Mouse (Mus musculus) hindbrain, embryonic 16.5 days (tissue): ENCODE results near the gene Gpr4. TPM values are rescaled to one million over a fixed set of nuclear protein-coding genes. Genes with fewer than 3 reads are reported as not detected.

ENCODE experiments used
- ATAC-seq: fragments of 200-750 bp; cut with Nextera tagmentation; 2 replicates; pipeline ENCODE4 v1.8.0; 2017; ENCODE audit warnings: moderate TSS enrichment, moderate library complexity
- H3K27ac ChIP-seq: fragments of 300-500 bp; sonication (generic); 2 replicates; pipeline ENCODE4 v1.5.1; 2014; ENCODE audit warnings: low read depth, mild to moderate bottlenecking, control low read depth, low read length, moderate library complexity
- H3K27me3 ChIP-seq: fragments of 300-500 bp; sonication (generic); replicated peaks from 2 replicates; pipeline ENCODE4 v1.6.1; 2014; ENCODE audit warnings: low read length; ENCODE audit not compliant: control insufficient read depth, insufficient read depth
- H3K36me3 ChIP-seq: fragments of 300-500 bp; sonication (generic); 2 replicates; pipeline ENCODE4 v1.6.1; 2014; ENCODE audit warnings: mild to moderate bottlenecking, low read length, moderate library complexity, mixed read lengths; ENCODE audit not compliant: control insufficient read depth, insufficient read depth
- H3K4me1 ChIP-seq: fragments of 300-500 bp; sonication (generic); 2 replicates; pipeline ENCODE4 v1.6.1; 2014; ENCODE audit warnings: low read depth, low read length; ENCODE audit not compliant: control insufficient read depth, insufficient read depth
- H3K4me2 ChIP-seq: fragments of 300-500 bp; sonication (generic); 2 replicates; pipeline ENCODE4 v1.6.1; 2014; ENCODE audit warnings: mild to moderate bottlenecking, low read length, control low read depth, moderate library complexity
- H3K4me3 ChIP-seq: fragments of 300-500 bp; sonication (generic); 2 replicates; pipeline ENCODE4 v1.5.1; 2014; ENCODE audit warnings: mild to moderate bottlenecking, low read length, control low read depth, moderate library complexity
- H3K9ac ChIP-seq: fragments of 300-500 bp; sonication (generic); 2 replicates; pipeline ENCODE4 v1.6.1; 2014; ENCODE audit warnings: low read depth, mild to moderate bottlenecking, control low read depth, low read length, moderate library complexity
- H3K9me3 ChIP-seq: fragments of 300-500 bp; sonication (generic); 2 replicates; pipeline ENCODE4 v1.6.1; 2014; ENCODE audit warnings: mild to moderate bottlenecking, low read length, moderate library complexity; ENCODE audit not compliant: control insufficient read depth
- WGBS: fragments of 180-500 bp; shearing (Covaris S2); extraction: QIAGEN DNeasy Blood & Tissue Kit; methylation state at CpG from one replicate; pipeline ENCODE4 v1.1.7; 2014; 5-methylcytosine and 5-hydroxymethylcytosine counted together
- polyA plus RNA-seq: library from polyadenylated mRNA; unstranded; fragments of >200 nt; fragmentation: Nextera tagmentation; extraction: Ambion mirVana; gene quantifications from 2 replicates; pipeline ENCODE4 v1.2.1, GENCODE M21; 2015

Gpr4 gene
- polyA plus RNA-seq, 1 experiment from 2014 or later = 3.1 TPM

- 0 out of 2 replicates have a peak, but pooled peaks have one; percentile 3 for ATAC-seq
- H3K4me1 ChIP-seq = peaks cover 10% of the 10 kb centered on the region
- no peak overlapping the region; the same call in 1 of the 2 replicates for H3K27ac ChIP-seq
- no peaks in the 10 kb centered on the region for H3K36me3 ChIP-seq
- H3K4me3 ChIP-seq = no peak overlapping the region
- H3K27me3 ChIP-seq = no peaks in the 10 kb centered on the region
- no peak overlapping the region for H3K9ac ChIP-seq
- WGBS = 52% methylated on average over 4 of the region's 4 CpGs
- no peaks in the 10 kb centered on the region for H3K9me3 ChIP-seq
- H3K4me2 ChIP-seq = no peak overlapping the region
Observed at GRCm38 (mm10) chr7:19239986-19240385, 27.6 kb downstream of the Gpr4 start.

- Histone ChIP-seq H3K9ac (no peak overlapping the region), H3K27me3 (no peaks in the 10 kb centered on the region)
- 85% methylated on average over 8 of the region's 8 CpGs for WGBS
Observed at GRCm38 (mm10) chr7:19240905-19241463, 28.6 kb downstream of the Gpr4 start.

GRCm38 (mm10) chr7:19242005-19242404 is 29.7 kb downstream of the Gpr4 start:
- Histone ChIP-seq H3K4me1 (no peaks in the 10 kb centered on the region; the same call in 1 of the 2 replicates), H3K9me3 (no peaks in the 10 kb centered on the region), H3K4me3 (no peak overlapping the region), H3K4me2 (no peak overlapping the region), H3K9ac (no peak overlapping the region), H3K27me3 (no peaks in the 10 kb centered on the region), H3K27ac (no peak overlapping the region), H3K36me3 (peaks cover 8% of the 10 kb centered on the region; the same call in 1 of the 2 replicates)
- no peak for ATAC-seq
- 85% methylated on average over 1 of the region's 1 CpGs for WGBS

More at GRCm38 (mm10) chr7:19240905-19241463, 28.6 kb downstream of the Gpr4 start:
- H3K9me3 ChIP-seq = no peaks in the 10 kb centered on the region
- H3K27ac ChIP-seq = no peak overlapping the region
- no peak overlapping the region for H3K4me3 ChIP-seq
- H3K4me2 ChIP-seq = no peak overlapping the region
- peaks cover 6% of the 10 kb centered on the region; the same call in 1 of the 2 replicates for H3K36me3 ChIP-seq
- ATAC-seq = no peak
- H3K4me1 ChIP-seq = peaks cover 6% of the 10 kb centered on the region

- Histone ChIP-seq H3K9ac (no peak overlapping the region; the same call in 1 of the 2 replicates), H3K27ac (no peak overlapping the region), H3K4me2 (no peak overlapping the region), H3K36me3 (peaks cover 11% of the 10 kb centered on the region; the same call in 1 of the 2 replicates), H3K27me3 (no peaks in the 10 kb centered on the region), H3K9me3 (no peaks in the 10 kb centered on the region), H3K4me3 (no peak overlapping the region), H3K4me1 (no peaks in the 10 kb centered on the region; the same call in 1 of the 2 replicates)
- 49% methylated on average over 5 of the region's 5 CpGs for WGBS
- ATAC-seq = no peak
Observed at GRCm38 (mm10) chr7:19243858-19244257, 31.5 kb downstream of the Gpr4 start.

- H3K36me3 ChIP-seq = peaks cover 11% of the 10 kb centered on the region; the same call in 1 of the 2 replicates
- no peaks in the 10 kb centered on the region for H3K9me3 ChIP-seq
- WGBS = 86% methylated on average over 3 of the region's 3 CpGs
- H3K9ac ChIP-seq = no peak overlapping the region
- H3K4me1 ChIP-seq = no peaks in the 10 kb centered on the region; the same call in 1 of the 2 replicates
- no peak overlapping the region for H3K27ac ChIP-seq
- no peak for ATAC-seq
- H3K4me2 ChIP-seq = no peak overlapping the region
- no peak overlapping the region for H3K4me3 ChIP-seq
- H3K27me3 ChIP-seq = no peaks in the 10 kb centered on the region
Observed at GRCm38 (mm10) chr7:19245083-19245482, 32.7 kb downstream of the Gpr4 start.

- no peak overlapping the region for H3K4me3 ChIP-seq
- H3K9me3 ChIP-seq = no peaks in the 10 kb centered on the region
- H3K27ac ChIP-seq = no peak overlapping the region
- H3K27me3 ChIP-seq = no peaks in the 10 kb centered on the region
- no peak overlapping the region for H3K9ac ChIP-seq
- H3K4me2 ChIP-seq = no peak overlapping the region
- 100% methylated on average over 1 of the region's 1 CpGs for WGBS
- peaks cover 11% of the 10 kb centered on the region; the same call in 1 of the 2 replicates for H3K36me3 ChIP-seq
- ATAC-seq = no peak
- H3K4me1 ChIP-seq = no peaks in the 10 kb centered on the region; the same call in 1 of the 2 replicates
Observed at GRCm38 (mm10) chr7:19246855-19247254, 34.5 kb downstream of the Gpr4 start.

GRCm38 (mm10) chr7:19247511-19247910 is 35.2 kb downstream of the Gpr4 start:
- Histone ChIP-seq H3K27ac (no peak overlapping the region), H3K36me3 (peaks cover 11% of the 10 kb centered on the region; the same call in 1 of the 2 replicates), H3K4me1 (no peaks in the 10 kb centered on the region; the same call in 1 of the 2 replicates), H3K9ac (no peak overlapping the region), H3K4me2 (no peak overlapping the region), H3K27me3 (no peaks in the 10 kb centered on the region), H3K9me3 (no peaks in the 10 kb centered on the region), H3K4me3 (no peak overlapping the region)
- WGBS = 100% methylated on average over 2 of the region's 2 CpGs
- no peak for ATAC-seq

GRCm38 (mm10) chr7:19252078-19252477 is 39.7 kb downstream of the Gpr4 start:
- H3K4me2 ChIP-seq = no peak overlapping the region
- no peak overlapping the region for H3K4me3 ChIP-seq
- no peaks in the 10 kb centered on the region for H3K4me1 ChIP-seq
- H3K9me3 ChIP-seq = no peaks in the 10 kb centered on the region
- WGBS = 83% methylated on average over 4 of the region's 4 CpGs
- no peaks in the 10 kb centered on the region for H3K27me3 ChIP-seq
- H3K36me3 ChIP-seq = 0 out of 2 replicates have a peak, but pooled peaks cover 6% of the 10 kb centered on the region
- no peak overlapping the region for H3K9ac ChIP-seq
- no peak overlapping the region for H3K27ac ChIP-seq
- no peak for ATAC-seq

GRCm38 (mm10) chr7:19253437-19253836 is 41.1 kb downstream of the Gpr4 start:
- Histone ChIP-seq H3K27ac (no peak overlapping the region), H3K4me3 (no peak overlapping the region), H3K36me3 (peaks cover 14% of the 10 kb centered on the region), H3K9ac (no peak overlapping the region), H3K27me3 (no peaks in the 10 kb centered on the region), H3K4me2 (no peak overlapping the region), H3K9me3 (no peaks in the 10 kb centered on the region), H3K4me1 (no peaks in the 10 kb centered on the region)
- 70% methylated on average over 5 of the region's 5 CpGs for WGBS
- no peak for ATAC-seq
